Mouse (Mus musculus) liver, embryonic 16.5 days (tissue): ENCODE measurements around the gene St6gal2. TPM values are rescaled to one million over a fixed set of nuclear protein-coding genes. Genes with fewer than 3 reads are reported as not detected.

Experiments
- polyA plus RNA-seq: library from polyadenylated mRNA; unstranded; fragments of >200 nt; fragmentation: Nextera tagmentation; extraction: Ambion mirVana; gene quantifications from 2 replicates; pipeline ENCODE4 v1.2.1, GENCODE M21; 2015

St6gal2 gene
- polyA plus RNA-seq, 1 experiment from 2014 or later = not detected

Other genes starting within 250 kb of the St6gal2 start
- not detected in 2 replicates for gene Vmn2r118, start 179.8 kb downstream of the St6gal2 start, polyA plus RNA-seq